Mouse (Mus musculus) gastrocnemius, adult 8-10 months (tissue): ENCODE measurements around the gene Notum. TPM values are rescaled to one million over a fixed set of nuclear protein-coding genes. Genes with fewer than 3 reads are reported as not detected.

Experiments used
- DNase-seq, 2 experiments: peaks; one replicate each; pipeline ENCODE4 v3.0.0; 2022; ENCODE audit warnings: low spot score in 2 of 2
- microRNA-seq: library from miRNA; unstranded; fragments of <30 nt; microRNA quantifications from one replicate; pipeline ENCODE4 v1.2.0, GENCODE M21; 2022
- total RNA-seq, 4 experiments: library from RNA; stranded (reverse); gene quantifications; 2 replicates each; pipeline ENCODE4 v1.2.4; 2022

The Notum gene
- total RNA-seq, 4 experiments from 2014 or later: 0.22 TPM; not detected in 3

- DNase-seq: no peak
Measured at GRCm38 (mm10) chr11:120618619-120619535, 42.1 kb downstream of the Notum start.

DNA sequence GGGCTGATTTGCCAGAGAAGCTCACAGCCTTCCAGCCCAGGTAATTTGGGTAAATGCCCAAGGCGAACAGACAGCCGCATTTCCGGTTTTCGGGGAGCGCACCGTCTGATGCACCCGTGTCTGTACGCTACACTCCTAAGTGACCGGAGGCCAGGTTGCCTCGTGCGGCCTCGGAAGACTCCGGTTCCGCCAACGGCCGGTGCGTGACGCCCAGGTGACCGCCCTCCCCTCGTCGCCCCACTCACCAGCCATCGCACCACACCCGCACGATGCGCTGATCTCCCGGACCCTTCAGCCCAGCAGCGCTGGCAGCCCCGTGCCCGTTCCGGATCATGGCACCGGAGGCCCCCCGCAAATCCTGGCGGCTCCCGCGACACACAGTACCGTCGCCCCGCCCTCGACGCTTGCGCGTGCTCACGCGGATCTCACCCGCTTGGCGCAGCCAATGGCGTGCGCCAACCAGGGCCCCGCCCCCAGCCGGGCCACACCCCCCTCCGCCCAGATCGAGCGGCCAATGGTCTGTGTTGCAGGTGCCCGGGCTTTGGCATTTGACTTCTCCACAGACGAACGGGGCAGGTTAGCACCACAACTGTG, 43.4 kb downstream of the Notum start, which contains the start of gene Pcyt2:
Gene Pcyt2, minus strand, starts transcription at position 418 of the 594 bp plus-strand sequence.
- DNase-seq: peak; percentile 89 to 93

DNA sequence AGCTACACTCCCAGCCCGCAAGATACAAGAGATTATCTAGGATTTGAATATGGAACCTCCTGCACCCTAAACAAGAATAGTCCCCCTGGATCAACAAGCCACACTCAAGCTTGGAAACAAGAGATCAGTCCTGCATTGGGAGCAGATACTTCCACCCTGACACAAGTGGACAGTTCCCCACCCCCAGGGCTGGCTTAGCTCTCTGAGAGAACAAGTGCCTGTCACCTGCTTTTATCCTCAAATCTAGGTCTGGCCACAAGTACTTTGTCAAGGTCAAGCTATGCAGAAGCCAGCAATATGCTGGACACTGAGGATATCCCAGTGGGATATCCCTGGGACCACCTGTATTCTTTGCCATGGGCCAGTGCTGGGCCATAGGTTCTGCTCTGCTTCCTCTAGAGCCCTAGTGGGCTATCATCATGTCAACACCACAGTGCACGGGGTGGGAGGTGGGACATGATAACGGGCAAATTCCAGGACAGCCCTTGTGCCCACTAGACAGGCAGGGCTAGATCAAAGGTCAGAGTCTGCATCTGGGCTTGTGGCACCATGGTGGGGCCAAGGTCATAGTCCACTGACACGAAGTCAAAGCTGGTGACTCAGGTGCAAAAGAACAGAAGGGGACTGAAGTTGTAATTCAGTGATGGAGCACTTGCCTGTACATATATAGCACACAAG, 44.2 kb downstream of the Notum start:
- DNase-seq: no peak

GRCm38 (mm10) chr11:120615606-120616203, 45.3 kb downstream of the Notum start:
- DNase-seq: no peak

- DNase-seq: no peak
Measured at GRCm38 (mm10) chr11:120615167-120615566, 45.8 kb downstream of the Notum start.

DNA sequence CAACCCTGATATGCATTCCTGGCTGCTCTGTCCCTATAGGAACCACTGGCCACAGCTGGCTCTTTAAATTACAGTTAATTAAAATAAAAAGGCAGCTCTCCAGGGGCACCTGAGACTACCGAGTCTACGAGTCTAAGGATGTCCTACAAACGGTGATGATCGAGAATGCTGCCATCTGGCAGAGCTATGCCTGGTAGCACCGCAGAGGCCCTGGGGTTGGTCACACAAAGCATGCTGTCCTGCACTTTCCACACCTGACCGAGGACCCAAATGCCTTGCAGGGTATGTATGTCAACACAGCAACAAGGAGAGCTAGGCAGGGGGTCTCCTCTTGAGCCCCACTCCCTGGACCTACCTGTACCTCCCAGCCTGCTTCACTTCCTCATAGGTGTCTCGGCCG, 47.0 kb downstream of the Notum start:
- DNase-seq: no peak

- no peak for DNase-seq
Measured at GRCm38 (mm10) chr11:120613481-120613972, 47.4 kb downstream of the Notum start.

DNA sequence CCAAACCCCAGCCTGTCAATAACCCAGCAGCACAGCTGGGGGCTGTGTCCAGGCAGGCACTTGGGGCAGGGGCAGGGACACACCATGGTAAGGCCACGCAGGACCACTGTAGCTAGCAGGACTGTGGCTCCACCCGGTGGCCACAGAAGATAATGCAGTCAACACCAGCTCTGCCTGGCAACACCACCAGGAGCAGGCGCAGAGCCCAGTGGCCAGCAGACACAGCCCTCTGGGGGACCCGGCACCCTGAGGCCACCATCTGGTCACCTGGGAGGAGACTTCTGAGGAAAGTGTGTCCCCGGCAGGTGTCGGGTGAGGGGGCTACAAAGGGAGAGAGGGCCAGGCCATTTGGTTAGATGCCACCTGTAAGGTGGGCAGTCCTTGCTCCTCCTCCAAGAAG, 48.2 kb downstream of the Notum start:
- peak; percentile 72 to 77 for DNase-seq

DNA sequence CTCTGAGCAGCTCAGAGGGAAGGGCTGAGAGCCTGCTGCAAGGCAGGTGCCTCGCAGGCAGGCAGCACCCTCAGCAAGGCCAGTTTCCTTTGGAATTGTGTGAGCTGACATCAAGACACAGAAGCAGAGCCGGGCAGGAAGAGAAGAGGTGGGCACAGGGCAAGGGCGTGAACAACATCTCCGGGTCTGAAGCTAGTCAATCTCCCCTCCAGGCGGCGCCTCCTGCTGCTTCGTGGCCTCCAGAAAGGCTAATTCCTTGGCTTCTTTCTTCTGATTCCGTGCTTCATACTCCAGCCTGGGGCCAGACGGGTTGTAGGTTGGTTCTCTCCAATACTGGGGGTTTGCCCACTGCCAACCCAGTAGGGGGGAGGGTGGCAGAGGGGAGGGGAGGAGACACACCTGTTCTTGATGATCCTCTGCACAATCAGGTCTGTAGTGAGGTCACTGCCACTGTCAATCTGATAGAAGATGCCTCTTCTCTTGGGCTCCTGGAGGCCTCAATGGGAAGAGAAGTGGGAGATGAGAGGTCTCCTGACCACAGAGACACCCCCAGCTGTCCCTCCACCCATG, 50.4 kb downstream of the Notum start:
- no peak for DNase-seq

DNA sequence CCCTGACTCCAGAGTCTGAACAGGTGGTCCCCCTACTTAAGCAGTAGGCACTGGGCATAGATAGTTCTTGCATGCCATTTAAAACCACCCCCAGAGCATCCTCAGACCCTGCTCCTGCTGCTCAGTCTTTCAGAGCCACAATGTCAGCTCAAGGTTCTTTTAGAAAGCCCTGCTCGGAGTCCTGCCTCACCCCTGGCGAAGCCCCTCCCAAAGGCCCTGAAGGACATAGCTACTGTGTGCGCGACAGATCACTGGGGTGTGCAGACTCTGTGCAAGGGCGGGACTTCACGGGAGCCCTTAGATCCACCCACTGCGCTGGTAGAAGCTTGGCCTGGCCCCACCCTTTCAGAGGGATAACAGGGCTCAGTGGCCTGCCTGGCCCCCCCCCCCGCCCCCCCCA, 51.7 kb downstream of the Notum start:
- DNase-seq: no peak

DNA sequence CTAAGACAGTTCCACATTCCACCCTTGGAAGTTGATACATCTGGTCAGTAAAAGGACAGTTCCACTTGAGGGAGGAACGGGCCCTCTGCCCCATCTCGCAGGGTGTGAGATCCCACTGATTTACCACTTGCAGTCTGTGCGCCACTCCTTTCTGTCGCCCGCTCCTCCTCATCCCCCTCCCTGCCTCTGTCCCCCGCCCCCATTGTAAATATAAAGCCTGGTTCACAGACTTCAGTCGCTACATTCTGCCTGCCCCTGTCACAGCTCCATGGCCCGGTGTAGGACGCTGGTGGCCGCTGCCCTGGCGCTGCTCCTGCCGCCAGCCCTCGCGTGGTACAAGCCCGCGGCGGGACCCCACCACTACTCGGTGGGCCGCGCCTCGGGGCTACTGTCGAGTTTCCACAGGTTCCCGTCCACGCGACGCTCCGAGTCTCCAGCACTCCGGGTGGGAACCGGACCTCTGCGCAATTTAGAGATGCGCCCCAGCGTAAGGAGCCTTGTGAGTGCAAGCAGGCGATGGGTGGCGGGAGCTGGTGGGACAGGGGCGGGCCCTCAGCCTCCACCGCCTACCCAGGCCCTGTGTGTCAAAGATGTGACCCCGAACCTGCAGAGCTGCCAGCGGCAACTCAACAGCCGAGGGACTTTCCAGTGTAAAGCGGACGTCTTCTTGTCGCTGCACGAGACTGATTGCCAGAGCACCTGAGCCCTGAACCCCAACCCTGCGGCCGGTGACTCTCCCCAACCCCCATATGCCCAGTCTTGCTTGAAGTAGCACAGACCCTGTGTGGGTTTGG, 52.5 kb downstream of the Notum start, which contains the start of gene Npb:
Gene Npb, plus strand, starts transcription at position 237 of the 794 bp plus-strand sequence.
- DNase-seq: no peak

GRCm38 (mm10) chr11:120606764-120607163, 54.2 kb downstream of the Notum start:
- DNase-seq: no peak

DNA sequence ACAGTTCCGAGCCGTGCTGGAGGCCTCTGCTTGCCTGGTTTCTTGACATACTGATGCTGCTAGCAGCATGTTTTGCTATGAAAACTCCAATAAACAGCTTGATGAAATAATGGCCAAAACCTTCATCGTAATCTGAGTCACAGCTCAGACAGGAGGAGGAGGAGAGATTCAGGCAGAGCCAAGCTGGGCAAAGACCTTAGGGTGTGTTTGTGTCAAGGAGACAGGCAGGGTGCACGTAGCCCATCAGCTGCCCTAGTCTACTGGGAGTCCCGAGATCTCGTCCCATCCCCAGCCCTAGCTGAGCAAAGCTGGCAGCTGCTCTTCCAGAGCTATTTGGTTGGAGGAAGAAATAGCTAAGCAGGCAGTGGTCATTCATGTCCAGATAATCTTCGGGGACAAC, 55.3 kb downstream of the Notum start:
- DNase-seq: no peak

Small RNAs within 50 kb of the gene (microRNA-seq; reads per million reads assigned to microRNA genes)
- not detected for gene Mir6936

Other genes with a start within 250 kb of the Notum start
- 10 to 100 TPM; 87.7 to 97.5 (median 90.6) TPM for gene Nploc4, start 223.5 kb downstream of the Notum start, total RNA-seq
- 1 to 10 TPM in 1 of 4 experiments, not detected in 3; 1.2 TPM for gene Tspan10, start 218.5 kb downstream of the Notum start, total RNA-seq
- gene Pde6g, start 207.7 kb downstream of the Notum start, total RNA-seq: 1 to 10 TPM in 2 of 4 experiments, under 1 TPM in 2; 0.70 to 1.0 (median 0.94) TPM
- 10 to 100 TPM; 20.4 to 26.4 (median 22.2) TPM for gene Oxld1, start 203.1 kb downstream of the Notum start, total RNA-seq
- 1 to 10 TPM; 4.5 to 6.0 (median 5.1) TPM for gene Ccdc137, start 203.1 kb downstream of the Notum start, total RNA-seq
- 1 to 10 TPM; 4.7 to 7.5 (median 6.2) TPM for gene Arl16, start 193.6 kb downstream of the Notum start, total RNA-seq
- gene Mrpl12, start 176.6 kb downstream of the Notum start, total RNA-seq: 100 to 1,000 TPM; 121 to 138 (median 132) TPM
- 1 to 10 TPM; 1.9 to 5.0 (median 3.1) TPM for gene Slc25a10, start 169.3 kb downstream of the Notum start, total RNA-seq
- under 1 TPM in 1 of 4 experiments, not detected in 3; 0.29 TPM for gene Gcgr, start 130.5 kb downstream of the Notum start, total RNA-seq
- 10 to 100 TPM; 18.6 to 20.5 (median 20.1) TPM for gene Mcrip1, start 111.4 kb downstream of the Notum start, total RNA-seq
- 100 to 1,000 TPM; 157 to 382 (median 178) TPM for gene Ppp1r27, start 110.0 kb downstream of the Notum start, total RNA-seq
- 100 to 1,000 TPM; 162 to 245 (median 209) TPM for gene P4hb, start 87.9 kb downstream of the Notum start, total RNA-seq
- gene Arhgdia, start 79.6 kb downstream of the Notum start, total RNA-seq: 10 to 100 TPM; 74.3 to 86.2 (median 80.7) TPM
- 10 to 100 TPM; 20.1 to 40.8 (median 35.8) TPM for gene Alyref, start 62.8 kb downstream of the Notum start, total RNA-seq
- 10 to 100 TPM; 42.5 to 54.1 (median 49.7) TPM for gene Anapc11, start 62.8 kb downstream of the Notum start, total RNA-seq
- not detected for gene Npb, start 52.7 kb downstream of the Notum start, total RNA-seq
- gene Pcyt2, start 43.2 kb downstream of the Notum start, total RNA-seq: 10 to 100 TPM; 20.0 to 26.8 (median 26.0) TPM
- 1 to 10 TPM; 2.6 to 4.5 (median 3.8) TPM for gene Sirt7, start 35.9 kb downstream of the Notum start, total RNA-seq
- gene Mafg, start 27.6 kb downstream of the Notum start, total RNA-seq: 10 to 100 TPM; 49.5 to 63.3 (median 59.3) TPM
- 1 to 10 TPM; 3.7 to 5.3 (median 4.8) TPM for gene Pycr1, start 17.4 kb downstream of the Notum start, total RNA-seq
- gene Myadml2, start 13.0 kb downstream of the Notum start, total RNA-seq: 100 to 1,000 TPM; 112 to 153 (median 132) TPM
- 10 to 100 TPM; 32.2 to 39.8 (median 35.2) TPM for gene Aspscr1, start 11.8 kb upstream of the Notum start, total RNA-seq
- gene Cenpx, start 52.6 kb upstream of the Notum start, total RNA-seq: 10 to 100 TPM; 26.1 to 31.0 (median 27.3) TPM
- 1 to 10 TPM; 1.8 to 4.4 (median 2.9) TPM for gene Lrrc45, start 52.8 kb upstream of the Notum start, total RNA-seq
- 1 to 10 TPM in 2 of 4 experiments, under 1 TPM in 2; 0.75 to 1.2 (median 0.89) TPM for gene Rac3, start 60.3 kb upstream of the Notum start, total RNA-seq
- 1 to 10 TPM; 7.9 to 9.8 (median 8.7) TPM for gene Dcxr, start 66.1 kb upstream of the Notum start, total RNA-seq
- 10 to 100 TPM in 2 of 4 experiments, 1 to 10 TPM in 2; 6.1 to 30.8 (median 10.4) TPM for gene Cbr2, start 70.9 kb upstream of the Notum start, total RNA-seq
- gene Hmga1b, start 101.6 kb upstream of the Notum start, total RNA-seq: 10 to 100 TPM; 14.8 to 40.9 (median 19.1) TPM
- 10 to 100 TPM; 10.8 to 13.6 (median 13.1) TPM for gene Rfng, start 123.0 kb upstream of the Notum start, total RNA-seq
- gene Gps1, start 123.1 kb upstream of the Notum start, total RNA-seq: 10 to 100 TPM; 65.4 to 71.6 (median 69.3) TPM
- gene Dus1l, start 135.2 kb upstream of the Notum start, total RNA-seq: 10 to 100 TPM; 29.0 to 36.8 (median 35.0) TPM
- gene Fasn, start 163.4 kb upstream of the Notum start, total RNA-seq: 10 to 100 TPM in 2 of 4 experiments, 1 to 10 TPM in 2; 8.4 to 12.2 (median 9.4) TPM